Mouse (Mus musculus) cerebellum, postnatal 4 days (tissue): Measurements from ENCODE around the gene Evi2.

Experiments
- DNase-seq, 2 experiments: peaks; one replicate each; pipeline ENCODE4 v3.0.0; 2022; ENCODE audit warnings: low spot score in 2 of 2, mixed read lengths in 1 of 2

Gene Evi2

DNA sequence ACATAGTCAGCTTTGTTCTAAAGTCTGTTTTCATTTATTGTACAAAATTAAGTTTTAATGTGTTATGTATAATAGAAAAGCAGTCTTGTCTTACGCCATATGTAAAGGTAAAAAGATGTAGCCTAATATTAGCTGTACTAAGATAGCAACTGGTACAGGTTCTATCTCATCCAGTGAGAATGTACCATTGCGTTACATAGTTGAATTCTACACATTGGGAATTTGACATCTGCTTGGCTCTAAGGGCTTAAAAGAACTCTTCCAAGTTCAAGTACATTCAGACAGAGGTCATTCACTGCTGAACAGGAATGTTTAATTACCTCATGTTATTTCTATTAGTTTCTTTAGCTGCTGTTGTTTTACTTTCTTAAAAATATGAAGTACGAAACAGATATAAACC is 3.8 kb downstream of the Evi2 start:
- DNase-seq: no peak

DNA sequence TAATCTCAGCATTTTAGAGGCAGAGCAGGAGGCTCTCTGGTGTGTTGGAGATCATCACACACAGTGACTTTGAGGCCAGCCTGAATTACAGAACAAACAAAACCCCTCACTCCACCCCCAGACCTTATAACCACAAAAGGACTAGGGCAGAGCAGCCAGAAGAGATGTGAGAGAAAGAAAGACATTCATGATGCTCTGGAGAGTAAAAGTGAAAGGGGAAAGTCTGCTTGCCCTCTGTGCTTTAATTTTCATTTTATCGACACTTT is 6.1 kb downstream of the Evi2 start:
- no peak for DNase-seq

DNA sequence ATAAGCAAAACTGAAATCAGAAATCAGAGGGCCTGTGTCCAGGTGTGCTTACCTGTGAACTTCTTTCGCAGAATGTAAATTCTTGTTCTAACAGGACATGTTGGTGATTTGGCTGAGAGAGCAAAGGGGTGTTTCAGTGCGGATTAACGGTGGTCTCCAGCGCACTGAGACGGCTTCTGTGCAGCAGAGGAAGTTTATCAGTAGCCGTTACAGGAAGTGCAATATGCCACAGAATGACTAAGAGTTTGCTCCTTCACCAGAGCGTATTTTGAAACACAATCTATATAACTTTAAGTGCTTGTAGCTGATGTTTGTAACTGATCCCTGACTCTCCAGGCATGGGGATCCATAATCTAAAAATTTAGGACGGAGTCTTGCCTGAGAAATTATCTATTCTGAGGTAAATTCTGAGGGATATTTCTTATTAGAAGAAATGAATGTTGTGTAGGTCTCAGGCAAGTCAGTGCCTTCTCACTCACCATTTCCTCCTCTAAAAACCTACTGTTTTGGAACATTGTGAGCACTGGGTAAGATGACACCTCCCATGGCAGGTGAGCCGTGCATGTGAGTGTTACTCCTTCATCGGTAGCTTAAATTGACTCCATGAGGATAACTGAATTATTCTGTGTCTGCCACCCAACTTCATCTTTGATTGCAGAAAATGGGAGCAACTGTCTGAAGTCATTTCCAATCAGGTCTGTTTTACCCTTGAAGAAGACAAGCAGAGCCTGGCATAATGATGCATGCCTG is 6.7 kb downstream of the Evi2 start, which contains the start of gene Evi2b:
Gene Evi2b (minus strand): TSS at position 203 of the 750 bp plus-strand sequence.
- DNase-seq: no peak

DNA sequence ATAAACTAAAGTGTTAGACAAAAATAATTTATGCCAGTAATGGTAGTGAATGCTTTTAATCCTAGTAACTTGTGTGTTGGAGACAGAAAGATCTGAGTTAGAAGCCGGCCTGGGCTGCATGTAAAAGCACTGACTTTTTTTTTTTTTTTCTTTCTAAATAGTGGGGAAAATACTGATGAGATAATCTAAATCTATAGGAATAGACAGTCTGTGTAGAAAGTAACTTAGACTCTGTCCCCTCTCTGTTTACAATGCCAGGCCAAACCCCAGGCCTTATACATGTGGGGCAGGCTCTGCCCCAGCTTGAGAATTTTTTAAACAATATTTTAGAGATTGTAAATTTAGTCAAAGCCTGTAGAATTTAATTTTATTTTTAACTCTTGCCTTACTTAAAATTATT is 7.4 kb downstream of the Evi2 start:
- no peak for DNase-seq

DNA sequence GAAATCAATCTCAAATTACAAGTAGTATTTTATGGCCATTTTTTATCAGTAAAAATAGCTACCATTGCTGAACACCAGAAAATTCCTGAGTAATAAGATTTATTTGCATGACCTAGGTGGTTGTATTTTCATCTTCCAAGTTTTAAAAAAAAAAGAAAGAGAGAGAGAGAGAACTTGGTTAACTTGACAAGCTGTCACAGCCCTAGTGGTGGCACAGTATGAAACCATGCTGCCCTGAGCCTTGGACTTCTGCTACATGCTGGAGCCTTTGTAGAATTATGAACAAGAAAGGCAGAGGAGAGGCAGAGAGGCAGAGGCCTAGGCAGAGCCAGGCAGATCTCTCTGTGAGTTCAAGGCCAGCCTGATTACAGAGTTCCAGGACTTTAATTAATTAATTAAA is 8.5 kb downstream of the Evi2 start:
- DNase-seq: no peak

DNA sequence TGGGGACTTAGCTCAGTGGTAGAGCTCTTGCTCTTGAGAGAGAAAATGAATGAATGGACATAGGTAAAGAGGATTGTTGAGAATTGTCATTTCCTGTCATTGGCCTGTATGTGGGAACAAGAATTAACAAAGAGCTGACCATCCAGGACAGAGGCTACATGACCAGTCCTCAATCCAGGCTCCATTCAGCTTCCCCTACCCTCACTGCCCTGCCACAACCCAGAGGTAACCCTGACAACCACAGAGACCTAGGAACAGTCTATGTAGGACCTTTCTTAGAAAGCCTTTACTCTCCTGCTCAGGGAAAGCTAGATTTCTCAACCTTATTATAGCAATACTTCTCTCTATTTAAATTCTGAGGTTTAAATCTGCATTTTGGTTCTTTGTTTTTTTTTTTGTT is 9.6 kb downstream of the Evi2 start:
- no peak for DNase-seq

DNA sequence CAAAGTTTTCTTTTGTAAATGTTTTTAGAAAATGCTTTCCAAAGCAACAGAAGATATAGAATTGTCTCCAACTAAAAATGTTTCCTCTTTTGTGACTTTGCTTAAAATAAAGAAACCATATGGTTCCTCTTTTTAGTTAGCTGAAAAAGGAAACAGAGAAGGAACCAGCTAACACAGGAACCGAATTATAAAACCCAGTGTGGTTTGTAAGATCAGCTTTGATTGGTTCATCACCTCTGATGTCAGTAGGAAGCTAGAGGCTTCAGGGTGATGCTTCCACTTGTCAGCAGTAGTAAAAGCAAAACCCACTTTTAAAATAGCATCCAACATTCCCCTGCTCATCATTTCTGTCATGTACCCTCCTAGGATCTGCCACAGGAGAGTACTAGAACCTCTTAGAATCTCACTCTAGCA is 10.5 kb downstream of the Evi2 start:
- no peak for DNase-seq

DNA sequence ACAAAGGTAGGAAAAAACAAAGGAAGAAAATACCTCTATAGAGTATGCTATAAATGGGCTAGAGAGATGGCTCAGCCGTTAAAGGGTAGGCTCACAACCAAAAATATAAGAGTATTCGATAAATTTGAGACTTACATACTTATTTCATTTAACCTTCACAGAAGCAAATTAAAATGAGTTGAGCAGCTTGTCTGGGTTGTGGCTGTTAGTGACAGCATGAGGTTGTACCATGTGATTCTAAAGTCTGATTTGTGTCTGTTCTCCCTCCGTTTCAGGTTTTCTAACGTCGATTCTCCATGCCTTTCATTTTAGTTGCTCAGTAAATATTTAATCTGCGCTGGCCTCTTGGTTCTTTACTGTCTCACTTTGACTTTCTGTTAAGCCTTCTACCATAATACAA is 11.1 kb downstream of the Evi2 start:
- no peak for DNase-seq

DNA sequence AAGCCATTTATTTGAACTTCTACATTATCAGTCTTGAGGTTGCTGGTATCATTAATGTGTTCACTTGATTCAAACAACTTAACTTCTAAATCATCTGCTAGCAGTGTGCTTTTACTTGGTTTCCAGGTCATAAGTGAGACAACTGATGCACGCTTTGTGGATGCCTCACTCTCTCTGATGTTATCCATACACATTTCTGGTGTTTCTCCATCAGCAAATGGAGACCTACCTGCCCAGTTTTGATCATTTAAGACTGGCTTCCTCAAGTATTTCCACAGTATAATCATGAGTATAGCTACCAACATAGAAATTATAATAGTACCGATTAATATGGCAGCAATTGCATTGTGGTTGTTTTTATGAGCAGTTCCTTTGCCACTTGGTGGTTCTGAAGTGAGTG is 14.6 kb downstream of the Evi2 start:
- no peak for DNase-seq

DNA sequence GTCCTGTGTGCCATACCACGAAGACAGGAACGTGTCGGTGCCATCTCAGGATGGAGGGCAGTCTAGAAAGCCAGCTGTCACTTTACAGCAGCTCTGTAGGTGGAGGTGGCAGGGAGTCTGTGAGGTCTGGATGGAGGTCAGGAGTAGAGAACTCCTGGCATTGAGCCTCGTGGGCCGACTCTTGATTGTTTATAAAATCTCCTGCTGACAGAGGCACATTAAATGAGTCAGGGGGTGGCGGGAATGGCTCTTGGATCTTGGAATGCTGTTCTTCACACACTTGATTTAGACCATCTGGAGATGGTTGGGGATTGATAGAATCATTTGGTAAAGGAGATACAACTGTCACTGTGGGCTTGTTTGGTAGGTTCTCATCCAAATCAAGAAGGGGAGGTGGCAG is 15.1 kb downstream of the Evi2 start:
- no peak for DNase-seq

DNA sequence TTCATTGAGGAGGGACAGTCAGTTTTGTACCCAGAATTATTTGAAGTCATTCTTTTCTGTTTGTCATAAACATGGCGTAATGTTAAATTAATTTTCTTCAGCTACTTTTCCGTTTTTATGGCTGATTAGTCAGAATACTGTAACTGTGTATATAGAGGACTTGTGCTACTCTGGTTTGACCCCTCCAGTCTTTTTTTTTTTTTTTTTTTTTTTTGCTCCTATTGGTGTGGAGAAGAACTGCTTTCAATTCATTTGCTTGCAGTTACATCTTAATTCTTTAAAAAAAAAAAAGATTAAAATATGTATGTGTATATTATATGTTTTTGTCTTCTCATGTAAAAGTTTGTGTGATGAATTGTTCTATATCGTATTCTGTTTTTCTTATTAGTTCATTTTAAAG is 18.4 kb downstream of the Evi2 start:
- no peak for DNase-seq

DNA sequence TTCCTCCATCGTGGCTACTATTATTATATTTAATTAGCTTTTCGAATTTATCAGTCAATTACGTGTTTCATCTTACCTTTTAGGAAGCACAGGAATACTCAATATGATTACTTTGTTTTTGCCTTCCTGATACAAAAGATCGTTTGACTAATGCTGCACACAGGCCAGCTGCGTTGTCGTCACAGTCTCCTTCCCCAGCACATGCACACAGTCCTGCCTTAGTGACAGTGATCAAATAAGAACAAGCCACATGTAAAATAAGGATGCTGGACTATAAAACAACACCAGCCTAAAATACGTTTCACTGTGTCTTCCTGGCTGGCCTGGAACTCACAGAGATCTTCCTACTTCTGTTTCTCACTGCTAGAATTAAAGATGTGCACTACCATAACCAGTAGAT is 25.9 kb downstream of the Evi2 start:
- no peak for DNase-seq

DNA sequence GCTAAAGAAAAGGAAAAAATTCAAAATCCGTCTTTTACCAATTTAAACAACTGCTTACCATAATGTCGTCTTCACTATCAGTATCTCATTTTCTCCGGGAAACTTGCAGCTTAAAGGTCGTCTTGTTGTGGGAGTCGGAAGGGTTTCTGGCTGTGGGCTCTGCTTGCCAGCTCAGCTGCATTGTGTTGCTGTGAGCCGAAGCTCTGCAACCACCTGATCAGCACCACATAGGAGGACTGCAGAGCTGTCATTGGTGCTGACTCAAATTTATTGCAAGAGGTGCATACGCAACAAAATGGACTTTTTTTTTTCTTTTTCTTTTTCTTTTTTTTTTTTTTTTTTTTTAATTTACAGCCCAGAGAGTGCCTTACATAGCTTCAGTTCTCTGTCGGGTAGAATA is 26.5 kb downstream of the Evi2 start, which contains the start of gene Omg:
Gene Omg (minus strand): TSS at position 240 of the 400 bp plus-strand sequence.
- DNase-seq: no peak

DNA sequence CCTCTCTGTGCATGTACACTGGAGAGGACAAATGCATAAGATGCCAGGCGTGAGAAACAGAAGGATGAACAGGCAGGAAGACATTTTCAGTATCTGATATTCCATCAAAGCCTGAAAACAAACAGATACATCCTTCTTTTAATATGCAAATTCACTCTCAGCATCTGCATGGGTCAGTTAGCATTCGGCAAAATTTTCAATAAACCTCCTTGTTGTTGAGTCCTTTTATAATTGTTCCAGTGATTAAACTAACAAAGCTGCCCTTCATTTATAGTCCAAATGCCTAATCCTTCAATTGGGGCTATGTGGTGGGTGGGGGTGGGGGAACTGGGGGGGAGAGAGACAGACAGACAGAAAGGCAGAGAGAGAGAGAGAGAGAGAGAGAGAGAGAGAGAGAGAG is 27.5 kb downstream of the Evi2 start:
- no peak for DNase-seq

DNA sequence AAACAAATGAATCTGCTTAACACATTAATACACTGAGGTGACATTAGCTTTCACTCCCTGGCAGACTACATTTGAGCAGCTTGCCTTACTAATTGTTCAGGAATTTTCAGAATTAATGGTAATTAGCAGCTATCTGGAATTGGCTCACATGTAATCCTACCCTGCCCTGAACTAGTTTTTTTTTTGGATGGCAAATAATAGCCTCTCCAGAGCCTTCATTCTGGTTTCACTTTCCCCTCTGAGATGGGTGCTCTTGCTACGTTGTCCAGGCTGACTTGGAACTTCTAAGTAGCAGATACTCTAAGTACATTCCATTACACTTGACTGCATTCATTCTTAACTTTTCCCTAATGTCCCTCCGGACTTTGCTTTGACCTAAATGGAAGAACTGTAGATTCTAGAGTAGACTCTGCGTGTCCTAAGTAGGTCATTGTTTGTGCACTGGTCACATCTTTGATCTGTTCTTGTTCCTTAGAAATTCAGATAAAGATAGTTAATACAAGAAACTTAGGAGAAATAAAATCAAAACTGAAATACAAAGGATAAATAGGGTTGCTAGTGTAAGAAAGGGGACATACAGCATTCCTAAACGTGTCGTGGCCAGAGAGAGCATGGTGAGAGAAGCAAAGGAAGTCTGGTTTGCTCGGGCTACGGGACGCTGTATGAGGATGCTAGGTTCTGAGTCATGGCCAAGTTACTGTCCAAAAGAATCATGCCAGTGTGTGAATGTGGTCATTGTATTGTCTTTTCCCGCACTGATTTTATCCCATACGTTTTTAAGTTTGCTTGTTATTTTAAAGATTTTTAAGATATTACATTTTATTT is 35.2 kb downstream of the Evi2 start:
- no peak for DNase-seq

DNA sequence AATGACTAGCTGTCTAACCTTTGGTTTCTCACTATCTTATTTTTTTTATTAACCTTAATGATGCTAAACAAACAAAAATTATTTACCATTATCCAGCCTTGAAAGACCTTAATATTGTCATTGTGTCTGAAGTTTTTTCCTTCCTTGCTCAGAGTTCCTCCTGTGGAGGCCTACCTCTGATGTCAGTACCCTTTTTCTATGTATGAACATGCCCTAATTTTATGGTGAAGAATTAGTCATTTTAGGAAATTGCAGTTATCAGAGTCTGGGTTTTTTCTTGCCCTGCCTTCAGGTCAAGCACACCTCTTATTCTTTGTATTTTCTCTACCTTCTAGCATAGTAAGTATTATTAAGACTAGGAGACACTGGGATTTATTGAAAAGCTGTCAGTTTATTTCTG is 45.7 kb downstream of the Evi2 start:
- no peak for DNase-seq

DNA sequence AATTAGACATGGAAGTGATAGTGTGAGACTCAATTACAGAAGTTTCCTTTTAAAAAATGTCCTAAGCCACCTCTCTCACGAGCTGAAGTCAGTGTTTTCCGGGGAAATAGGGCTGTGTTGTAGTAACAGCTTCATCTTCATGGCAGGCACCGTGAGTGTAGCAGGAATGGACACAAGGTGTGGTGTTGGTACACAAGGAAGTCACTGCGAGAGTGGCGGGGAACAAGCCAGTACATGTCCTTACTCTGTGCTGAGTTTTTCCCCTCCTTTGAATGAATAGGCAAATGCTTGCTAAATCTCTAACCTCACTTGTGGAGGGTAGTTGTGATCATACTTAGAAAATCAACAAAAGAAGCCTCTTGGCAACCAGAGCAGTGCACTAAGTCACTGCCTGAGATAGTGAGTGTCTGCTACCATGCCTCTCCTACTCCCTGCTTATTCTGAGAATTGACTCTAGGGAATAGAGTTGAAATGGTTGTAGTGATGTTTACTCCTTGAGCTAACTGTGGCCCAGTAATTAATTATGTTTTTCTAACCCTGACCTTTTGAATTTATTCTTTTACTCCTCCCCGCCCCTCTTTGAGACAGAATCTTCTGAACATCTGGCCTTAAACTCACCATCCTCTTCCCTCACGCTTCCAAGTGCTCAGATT is 46.4 kb downstream of the Evi2 start:
- no peak for DNase-seq

DNA sequence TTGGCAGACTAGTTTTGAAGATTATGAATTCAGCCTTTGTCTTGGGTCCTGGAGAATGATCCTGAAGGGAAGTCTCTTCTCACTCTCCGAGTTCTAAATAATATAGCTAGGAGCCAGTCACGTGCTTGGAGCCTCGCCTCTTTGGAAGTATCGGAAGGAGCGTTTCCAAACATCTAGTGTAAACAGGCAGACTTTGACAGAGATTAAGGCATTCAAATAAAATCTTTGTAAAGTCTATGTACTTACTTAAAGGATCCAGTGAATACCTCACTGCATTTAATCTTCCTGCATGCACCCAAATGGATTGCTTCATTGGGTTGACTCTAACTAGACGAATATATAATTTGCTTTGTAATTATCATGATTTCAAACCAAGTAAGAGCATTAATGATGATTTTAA is 47.0 kb downstream of the Evi2 start:
- no peak for DNase-seq

DNA sequence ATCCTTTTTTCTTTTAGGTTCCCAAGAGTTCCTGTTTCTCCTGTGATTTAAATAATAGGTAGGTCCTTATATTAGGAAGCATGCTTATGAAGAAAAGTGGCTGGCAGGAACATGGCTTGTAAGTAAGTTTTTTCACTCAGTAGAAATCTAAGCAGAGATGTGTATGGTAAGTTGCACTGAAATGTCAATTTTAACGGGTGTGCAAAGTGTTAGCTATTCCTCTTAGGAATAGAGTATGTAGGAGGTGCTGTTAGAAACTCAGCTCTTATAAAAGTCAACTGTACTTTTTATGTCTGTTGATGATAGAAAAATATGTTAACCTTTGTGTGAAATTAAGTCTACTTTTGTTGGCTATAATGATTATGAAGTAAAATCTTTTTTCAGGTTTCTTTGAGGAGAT is 62.3 kb downstream of the Evi2 start:
- DNase-seq: no peak
